Mouse (Mus musculus) CD4-positive, CD25-positive, alpha-beta regulatory T cell, adult 2 months (primary cell): ENCODE measurements at regions not wholly inside any gene's neighbourhood (a gene's known extent, or its start where the extent isn't known, plus 50 kb on each side); places are given as distances from the start of the nearest gene placed in this dataset.
"Not testable (repeated sequence)": the region's sequence is repeated elsewhere in the genome, so short reads cannot be mapped to it uniquely, and the experiment has no call there.

ENCODE experiments used
- DNase-seq: peaks from one replicate; pipeline ENCODE4 v3.0.0-alpha.2; 2012; ENCODE audit warnings: low read depth, low spot score

DNA sequence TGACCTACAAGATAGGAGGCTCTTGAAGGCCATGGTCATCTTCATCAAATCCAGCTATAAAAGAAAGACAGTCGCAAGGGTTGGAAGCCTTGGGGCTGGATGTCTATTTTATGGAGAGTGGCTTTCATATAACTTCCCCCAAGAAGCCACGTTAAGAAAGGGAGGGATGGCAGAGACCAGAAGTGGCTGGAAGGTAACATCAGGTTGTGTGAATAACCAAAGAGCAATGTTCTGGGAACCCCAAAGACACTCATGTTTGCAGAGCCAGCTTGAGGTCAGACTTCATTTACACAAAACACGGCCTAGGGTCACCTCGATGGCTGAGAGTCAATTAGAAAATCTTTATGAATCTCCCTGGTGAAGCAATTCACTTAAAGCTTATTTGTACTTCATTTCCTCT lies 90.0 kb upstream of the Irx2 start:
- no peak for DNase-seq

DNA sequence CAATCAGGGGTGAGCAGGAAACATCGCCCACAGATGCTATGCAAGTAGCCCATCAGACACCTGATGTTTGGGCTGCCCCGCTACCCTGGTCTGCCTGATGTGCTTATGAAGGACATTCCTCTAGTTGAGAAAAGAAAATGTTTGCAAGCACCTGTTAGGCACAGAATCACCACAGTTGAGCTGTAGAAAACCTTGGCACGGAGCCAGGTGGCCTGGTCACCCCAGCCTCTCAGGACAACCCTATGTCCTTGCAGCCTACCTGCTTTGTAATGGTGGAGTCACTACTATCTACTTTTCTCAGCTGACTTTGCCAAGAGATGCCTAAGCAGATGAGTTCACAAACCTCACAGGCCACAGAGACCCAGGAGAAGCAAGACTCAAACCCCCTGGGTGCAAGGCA lies 86.9 kb upstream of the Irx2 start:
- DNase-seq, result no peak

DNA sequence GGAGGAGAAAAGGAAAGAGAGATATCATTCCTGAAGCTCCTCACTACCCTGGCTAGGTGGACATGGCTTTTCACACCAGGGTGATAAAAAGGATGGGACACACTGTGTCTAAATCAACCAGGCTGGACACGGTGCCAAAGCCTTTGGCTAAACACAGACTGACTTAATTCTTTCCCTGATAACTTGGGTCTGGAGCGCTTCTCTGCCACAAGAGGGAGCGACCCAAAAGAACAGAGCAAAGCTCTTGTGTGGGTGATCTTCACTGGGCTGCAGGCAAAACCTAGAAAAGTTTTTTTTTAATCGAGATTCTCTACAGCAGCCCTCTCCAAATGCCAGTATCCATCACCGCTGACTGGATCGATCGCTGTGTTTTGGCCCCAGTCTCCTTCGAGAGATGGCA lies 70.7 kb upstream of the Irx2 start:
- no peak for DNase-seq

DNA sequence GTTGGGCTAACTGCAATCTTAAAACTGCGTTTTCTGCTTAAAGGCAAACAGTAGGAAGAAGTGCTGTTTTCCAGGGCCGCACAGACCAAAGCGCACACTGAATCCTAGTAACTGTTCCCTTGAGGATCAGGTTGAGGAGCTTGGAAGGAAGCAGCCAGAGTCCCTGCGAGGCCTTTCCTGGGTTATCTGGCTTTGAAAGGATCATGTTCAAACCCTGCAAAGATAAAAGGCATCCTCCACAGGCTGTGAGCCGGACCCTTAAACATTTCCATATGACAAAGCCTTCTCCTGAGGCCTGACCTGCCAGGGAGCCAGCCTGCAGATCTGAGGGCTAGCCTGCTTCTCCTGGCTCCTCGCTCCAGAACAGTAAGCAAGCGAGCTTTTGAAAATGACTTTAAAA lies 56.7 kb upstream of the Irx2 start:
- no peak for DNase-seq

DNA sequence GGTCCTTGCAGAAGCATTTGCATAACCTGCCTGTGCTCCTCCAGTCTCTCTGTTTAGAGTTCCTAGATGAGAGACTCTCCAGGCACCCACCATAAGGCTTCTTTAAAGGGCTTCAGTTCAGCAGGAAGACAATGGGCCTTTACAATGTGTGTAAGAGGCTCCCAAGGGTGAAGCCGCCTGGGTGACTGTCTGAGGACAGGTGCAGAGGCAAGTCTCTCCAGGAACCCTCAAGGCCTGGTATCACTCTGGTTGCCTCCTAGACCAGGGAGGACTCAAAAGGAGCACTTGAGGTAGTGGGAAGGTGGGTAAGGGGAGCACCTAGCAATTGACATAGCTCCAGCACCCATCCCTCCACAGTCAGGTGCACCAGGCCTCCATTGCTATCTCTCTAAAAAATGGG lies 55.8 kb upstream of the Irx2 start:
- DNase-seq, result no peak

DNA sequence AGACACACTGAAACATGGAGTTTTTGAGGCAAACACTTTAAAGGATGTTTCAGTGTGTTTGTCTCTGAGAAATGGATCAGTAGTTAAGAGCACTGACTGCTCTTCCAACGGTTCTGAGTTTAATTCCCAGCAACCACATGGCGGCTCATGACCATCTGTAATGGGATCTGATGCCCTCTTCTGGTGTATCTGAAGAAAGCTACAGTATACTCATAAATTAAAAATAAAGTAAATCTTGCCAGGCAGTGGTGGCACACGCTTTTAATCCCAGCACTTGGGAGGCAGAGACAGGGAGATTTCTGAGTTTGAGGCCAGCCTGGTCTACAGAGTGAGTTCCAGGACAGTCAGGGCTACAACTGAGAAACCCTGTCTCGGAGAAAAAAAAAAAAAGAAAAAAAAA lies 54.5 kb upstream of the Irx2 start:
- not testable (repeated sequence) for DNase-seq

DNA sequence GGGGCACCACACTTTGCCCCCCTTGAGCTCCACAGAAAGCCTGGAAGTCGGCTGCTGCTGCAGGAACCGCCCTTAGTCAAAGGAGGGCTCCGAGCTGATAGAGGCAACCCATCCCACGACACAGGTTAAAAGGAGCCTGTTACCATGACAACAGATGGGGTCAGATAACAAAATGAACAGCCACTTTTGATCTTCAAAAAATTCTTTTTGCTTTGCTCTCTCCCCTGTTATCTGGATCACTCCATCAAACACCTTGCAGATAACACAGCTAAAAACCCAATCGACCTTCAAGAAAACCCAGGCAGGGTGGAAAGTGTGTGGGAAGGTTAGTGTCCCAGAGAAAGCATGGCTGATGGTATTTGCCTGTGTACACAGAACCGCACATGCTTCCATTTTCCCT lies 52.1 kb upstream of the Irx2 start:
- DNase-seq, result no peak

DNA sequence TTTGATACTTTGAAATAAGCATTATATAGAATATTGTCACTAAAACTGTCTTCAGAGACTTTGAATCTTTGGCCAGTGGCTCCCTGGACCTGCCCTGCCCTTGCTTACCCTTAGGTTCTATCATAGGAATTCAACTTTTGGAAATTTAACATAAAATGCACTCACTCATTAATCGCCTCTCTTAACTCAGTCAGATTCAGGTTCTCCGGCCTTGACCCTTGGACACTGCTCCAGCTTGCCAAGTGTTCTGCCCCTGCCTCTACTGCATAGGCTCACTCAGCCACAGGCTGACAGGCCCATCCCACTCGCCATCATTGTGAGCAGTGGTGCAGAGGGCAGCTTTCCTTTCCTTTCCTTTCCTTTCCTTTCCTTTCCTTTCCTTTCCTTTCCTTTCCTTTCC lies 50.2 kb upstream of the Irx2 start:
- DNase-seq, result no peak
